9 mouse cellular contexts compared by ENCODE assay signal in the genomic region with DNA sequence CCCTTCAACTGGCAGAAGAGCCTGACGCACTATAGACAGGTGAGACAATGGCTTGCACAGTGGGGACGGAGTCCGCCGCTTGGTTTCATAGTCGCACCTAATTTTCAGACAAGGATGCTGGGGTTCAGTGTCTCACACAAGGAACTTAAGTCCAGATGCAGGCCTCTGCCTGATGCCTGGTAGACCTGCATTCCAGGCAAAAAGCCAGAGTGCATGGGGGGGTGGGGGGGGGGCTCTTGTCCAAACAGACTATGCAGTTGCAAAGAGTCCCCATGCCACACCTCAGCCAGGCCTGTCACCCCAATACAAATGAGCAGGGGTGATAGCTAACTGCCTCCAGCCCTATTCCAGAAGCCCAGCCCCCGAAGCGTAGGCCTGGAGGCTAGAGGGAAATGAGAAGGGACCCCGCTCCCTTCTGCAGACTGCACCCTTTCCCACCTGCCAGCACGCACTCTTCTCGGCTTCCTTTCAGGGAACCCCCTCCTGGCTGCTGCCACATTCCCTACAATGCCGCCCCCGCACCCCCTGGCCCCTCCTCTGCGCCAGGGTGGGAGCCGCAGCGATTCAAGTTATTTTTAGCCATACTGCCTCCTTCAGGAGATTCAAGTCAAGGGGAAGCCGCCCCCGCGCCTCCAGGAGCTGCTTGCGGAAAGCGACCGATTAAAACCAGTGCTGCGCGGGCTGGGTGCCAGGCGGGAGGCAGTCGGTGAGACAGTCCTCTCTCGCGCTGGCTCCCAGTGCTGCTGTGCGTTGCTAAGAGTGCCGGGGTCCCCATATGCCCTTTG. TPM values are rescaled to one million over a fixed set of nuclear protein-coding genes. Genes with fewer than 3 reads are reported as not detected.
DNase-seq lines count a peak whose midpoint lies in the region; ATAC-seq lines count a peak whose summit lies in the region.
"Had no signal": no experiment of that assay in that cellular context is flagged by ENCODE, and none has a peak within 500 bp of the region (broad histone marks: within the 10 kb centered on the region; RNA-seq: fewer than 3 reads in every experiment).

No protein-coding gene starts in this region.

- 14% methylated on average over 29 of the region's 29 CpGs for WGBS in hindbrain, embryonic 14.5 days

- peaks cover 32% of the 10 kb centered on the region for H3K4me1 ChIP-seq in hindbrain, embryonic 14.5 days (replicated peaks; ENCODE audit: control insufficient read depth, insufficient read depth, low read length)

- peak overlapping the region; percentile 47 for H3K4me2 ChIP-seq in hindbrain, embryonic 14.5 days (replicated peaks)

- H3K4me3 ChIP-seq in hindbrain, embryonic 14.5 days (replicated peaks; ENCODE audit: low read length): peak overlapping the region; percentile 10
- H3K4me3 ChIP-seq: erythroblast, embryonic 14.5 days had no signal

- DNase-seq in MN1 (ENCODE audit: low spot score): peak; percentile 79
- peak; percentile 86 to 92 for DNase-seq in cerebellum, postnatal 25 days
- peak; percentile 55 for DNase-seq in gastrocnemius, adult 18-20 months (ENCODE audit: low spot score)
- DNase-seq in hindbrain, embryonic 14.5 days (ENCODE audit: low spot score): peak; percentile 81
- peak; percentile 85 for DNase-seq in layer of hippocampus, postnatal 36 days
- DNase-seq in lung, postnatal 10 days: peak; percentile 90
- peak; percentile 79 for DNase-seq in retina, postnatal 1 day

- no peaks in the 10 kb centered on the region for H3K27me3 ChIP-seq in hindbrain, embryonic 14.5 days (ENCODE audit: control insufficient read depth, insufficient read depth, low read length)

- no peaks in the 10 kb centered on the region for H3K9me3 ChIP-seq in hindbrain, embryonic 14.5 days (ENCODE audit: control insufficient read depth, low read length)

- ATAC-seq in hindbrain, embryonic 14.5 days (ENCODE audit: low FRiP score): peak; percentile 60; the same call in 1 of the 2 replicates
- ATAC-seq in inflammation-experienced regulatory T-cells, adult 6 months: no peak

- no peaks in the 10 kb centered on the region for H3K36me3 ChIP-seq in hindbrain, embryonic 14.5 days (replicated peaks; ENCODE audit: control insufficient read depth, insufficient read depth)

- peak overlapping the region; percentile 25 for H3K9ac ChIP-seq in hindbrain, embryonic 14.5 days

- peak overlapping the region; percentile 11; the same call in 1 of the 2 replicates for H3K27ac ChIP-seq in hindbrain, embryonic 14.5 days

RNA-seq across cellular contexts. Expression of a gene that starts 11.2 kb away (rescaled TPM):
- total RNA-seq in gastrocnemius, adult 18-20 months (2021): 100 to 1,000 TPM; 280 to 298 TPM
- polyA plus RNA-seq in hindbrain, embryonic 14.5 days (2014; fragmentation: Nextera tagmentation; extraction: Ambion mirVana): 650 and 781 TPM in 2 replicates
- total RNA-seq in layer of hippocampus, postnatal 36 days (2021): 100 to 1,000 TPM; 265 to 274 TPM
- 1,000 to 10,000 TPM; 1,038 to 1,832 (median 1,102) TPM for polyA plus RNA-seq in inflammation-experienced regulatory T-cells, adult 6 months (2017; shearing (Covaris generic))

RNA-seq across cellular contexts. Expression of a gene that starts 20.1 kb away (rescaled TPM):
- 10 to 100 TPM; 10.0 to 13.0 TPM for total RNA-seq in gastrocnemius, adult 18-20 months (2021)
- 22.4 and 23.5 TPM in 2 replicates for polyA plus RNA-seq in hindbrain, embryonic 14.5 days (2014; fragmentation: Nextera tagmentation; extraction: Ambion mirVana)
- 10 to 100 TPM; 11.3 to 15.5 TPM for total RNA-seq in layer of hippocampus, postnatal 36 days (2021)
- 10 to 100 TPM in 1 of 3 experiments, 1 to 10 TPM in 2; 8.9 to 14.6 (median 9.4) TPM for polyA plus RNA-seq in inflammation-experienced regulatory T-cells, adult 6 months (2017; shearing (Covaris generic))

RNA-seq across cellular contexts. Expression of a gene that starts 29.2 kb away (rescaled TPM):
- total RNA-seq in gastrocnemius, adult 18-20 months (2021): 1 to 10 TPM; 4.0 to 4.1 TPM
- polyA plus RNA-seq in hindbrain, embryonic 14.5 days (2014; fragmentation: Nextera tagmentation; extraction: Ambion mirVana): 7.9 and 8.2 TPM in 2 replicates
- 10 to 100 TPM; 11.3 to 11.9 TPM for total RNA-seq in layer of hippocampus, postnatal 36 days (2021)
- 10 to 100 TPM in 2 of 3 experiments, 1 to 10 TPM in 1; 6.3 to 17.6 (median 12.6) TPM for polyA plus RNA-seq in inflammation-experienced regulatory T-cells, adult 6 months (2017; shearing (Covaris generic))
- polyA plus RNA-seq: erythroblast, embryonic 14.5 days had no signal

RNA-seq across cellular contexts. Expression of a gene that starts 29.4 kb away (rescaled TPM):
- total RNA-seq in gastrocnemius, adult 18-20 months (2021): 10 to 100 TPM; 16.9 to 17.0 TPM
- 57.7 and 69.8 TPM in 2 replicates for polyA plus RNA-seq in hindbrain, embryonic 14.5 days (2014; fragmentation: Nextera tagmentation; extraction: Ambion mirVana)
- total RNA-seq in layer of hippocampus, postnatal 36 days (2021): 10 to 100 TPM; 38.5 to 41.0 TPM
- 10 to 100 TPM in 2 of 3 experiments, 1 to 10 TPM in 1; 8.1 to 14.9 (median 14.4) TPM for polyA plus RNA-seq in inflammation-experienced regulatory T-cells, adult 6 months (2017; shearing (Covaris generic))

RNA-seq across cellular contexts. Expression of a gene that starts 35.1 kb away (rescaled TPM):
- 10 to 100 TPM; 54.7 to 69.6 TPM for total RNA-seq in gastrocnemius, adult 18-20 months (2021)
- 183 and 186 TPM in 2 replicates for polyA plus RNA-seq in hindbrain, embryonic 14.5 days (2014; fragmentation: Nextera tagmentation; extraction: Ambion mirVana)
- 100 to 1,000 TPM; 175 to 176 TPM for total RNA-seq in layer of hippocampus, postnatal 36 days (2021)
- 1 to 10 TPM; 4.1 to 5.0 (median 4.4) TPM for polyA plus RNA-seq in inflammation-experienced regulatory T-cells, adult 6 months (2017; shearing (Covaris generic))
